Mouse (Mus musculus): Measurements from ENCODE around the gene Cdh11. TPM values are rescaled to one million over a fixed set of nuclear protein-coding genes. Genes with fewer than 3 reads are reported as not detected.

Cdh11 gene
- polyA plus RNA-seq (2014; fragmentation: Nextera tagmentation; extraction: Ambion mirVana): 50.4 and 61.1 TPM in 2 replicates

DNA sequence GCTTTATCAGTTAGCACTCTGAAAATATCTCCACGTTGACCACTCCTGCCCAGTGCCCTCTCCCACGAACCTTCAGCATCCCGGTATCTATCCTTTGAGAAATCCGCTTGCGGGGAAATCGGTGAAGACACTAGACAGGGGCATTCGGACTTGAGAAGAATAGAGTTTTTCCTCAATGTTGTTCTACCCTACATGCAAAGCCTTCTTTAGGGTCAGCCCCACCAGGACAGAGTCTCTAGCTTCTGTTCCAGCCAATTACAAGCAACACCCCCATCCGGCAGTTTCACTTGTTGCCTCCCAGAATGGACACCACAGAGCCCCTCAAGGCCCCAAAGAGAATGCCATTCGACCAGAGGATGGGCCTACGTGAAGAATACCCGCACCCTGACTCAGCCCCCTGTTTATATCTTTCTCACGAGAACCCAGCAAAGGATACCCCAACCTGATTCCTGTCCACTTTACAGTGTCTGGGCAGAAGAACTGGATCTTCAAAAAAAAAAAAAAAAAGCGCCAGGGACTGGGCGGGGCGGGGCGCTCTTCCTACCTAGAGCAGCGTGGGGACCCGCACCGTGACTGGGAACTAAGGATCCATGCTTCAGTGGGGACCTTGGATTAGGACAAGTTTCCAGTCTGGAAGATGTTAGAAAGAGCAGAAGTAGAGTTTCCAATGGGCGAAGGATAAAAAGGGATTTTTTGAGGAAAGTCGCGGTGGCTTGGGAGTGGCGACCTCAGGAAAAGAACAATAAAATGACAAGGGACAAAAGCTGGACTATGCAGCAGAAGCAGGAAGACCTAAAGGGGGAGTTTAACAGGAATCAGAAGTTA is at the start of gene Cdh11:
Gene Cdh11 (minus strand): TSS at position 51 of the 825 bp plus-strand sequence.
- no peak for DNase-seq (ENCODE audit: low spot score)
- peak within 1 kb of the TSS; percentile 85 for H3K4me2 ChIP-seq (replicated peaks)
- no peaks in the 10 kb centered on the region for H3K36me3 ChIP-seq (replicated peaks; ENCODE audit: control insufficient read depth, insufficient read depth)
- H3K9ac ChIP-seq: peak within 1 kb of the TSS; percentile 92
- peak within 1 kb of the TSS; percentile 93 for H3K27ac ChIP-seq
- peak within 1 kb of the TSS; percentile 82 for H3K4me3 ChIP-seq (replicated peaks; ENCODE audit: low read length)
- ATAC-seq (ENCODE audit: low FRiP score): no peak
- peaks cover 11% of the 10 kb centered on the region for H3K4me1 ChIP-seq (replicated peaks; ENCODE audit: control insufficient read depth, insufficient read depth, low read length)
- 2% methylated on average over 23 of the region's 23 CpGs for WGBS
- peaks cover 7% of the 10 kb centered on the region; the same call in 1 of the 2 replicates for H3K27me3 ChIP-seq (ENCODE audit: control insufficient read depth, insufficient read depth, low read length)
- H3K9me3 ChIP-seq (ENCODE audit: control insufficient read depth, low read length): no peaks in the 10 kb centered on the region

DNA sequence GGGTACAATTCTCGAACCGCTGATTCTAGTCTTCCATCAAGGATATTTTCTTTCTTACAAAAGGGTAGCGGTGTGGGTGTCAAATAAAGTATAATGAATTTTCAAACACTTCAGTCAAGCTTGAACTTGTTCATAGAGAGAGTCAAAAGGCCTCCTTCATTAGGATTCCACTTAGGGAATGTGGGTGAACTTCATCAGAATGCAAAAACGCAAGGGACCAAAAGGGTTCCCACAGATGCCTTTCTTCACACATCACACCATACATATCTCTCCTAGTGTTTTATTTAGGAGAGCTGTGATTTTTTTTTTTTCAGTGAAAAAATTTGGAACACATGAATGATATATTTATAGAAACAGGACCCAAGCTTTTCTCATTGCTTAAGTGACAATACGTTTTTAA is 28.5 kb upstream of the Cdh11 start:
- no peaks in the 10 kb centered on the region for H3K4me1 ChIP-seq (replicated peaks; ENCODE audit: control insufficient read depth, insufficient read depth, low read length)
- H3K36me3 ChIP-seq (replicated peaks; ENCODE audit: control insufficient read depth, insufficient read depth): no peaks in the 10 kb centered on the region
- H3K4me3 ChIP-seq (replicated peaks; ENCODE audit: low read length): no peak overlapping the region
- H3K27me3 ChIP-seq (ENCODE audit: control insufficient read depth, insufficient read depth, low read length): no peaks in the 10 kb centered on the region
- 40% methylated on average over 5 of the region's 5 CpGs for WGBS
- H3K4me2 ChIP-seq (replicated peaks): no peak overlapping the region
- no peak overlapping the region for H3K27ac ChIP-seq
- ATAC-seq (ENCODE audit: low FRiP score): no peak
- no peak overlapping the region for H3K9ac ChIP-seq
- H3K9me3 ChIP-seq (ENCODE audit: control insufficient read depth, low read length): no peaks in the 10 kb centered on the region
- DNase-seq (ENCODE audit: low spot score): no peak

DNA sequence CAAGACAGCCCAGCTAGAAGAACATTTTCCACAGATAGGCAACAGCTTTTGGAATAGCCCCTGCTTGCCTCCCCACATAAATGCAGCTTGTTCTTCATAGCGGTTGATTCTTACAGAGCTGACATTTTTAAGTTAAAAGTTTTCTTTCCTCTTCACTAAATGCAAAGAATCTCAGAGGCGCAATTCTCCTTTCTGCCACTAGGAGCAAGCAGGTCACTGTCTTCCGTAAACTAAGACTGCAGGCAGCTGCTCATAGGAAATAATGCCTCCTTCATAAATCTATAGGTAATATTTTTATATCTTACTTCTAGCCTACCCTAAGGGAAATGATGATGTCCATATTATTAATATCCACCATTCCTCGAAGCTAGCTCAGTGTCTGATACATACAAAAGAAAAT is 4.9 kb upstream of the Cdh11 start:
- H3K9me3 ChIP-seq (ENCODE audit: control insufficient read depth, low read length): no peaks in the 10 kb centered on the region
- no peak overlapping the region for H3K9ac ChIP-seq
- no peak overlapping the region for H3K4me3 ChIP-seq (replicated peaks; ENCODE audit: low read length)
- 21% methylated on average over 4 of the region's 4 CpGs for WGBS
- H3K4me1 ChIP-seq (replicated peaks; ENCODE audit: control insufficient read depth, insufficient read depth, low read length): peaks cover 11% of the 10 kb centered on the region
- H3K27me3 ChIP-seq (ENCODE audit: control insufficient read depth, insufficient read depth, low read length): peaks cover 7% of the 10 kb centered on the region; the same call in 1 of the 2 replicates
- DNase-seq (ENCODE audit: low spot score) (peak; percentile 80), ATAC-seq (ENCODE audit: low FRiP score) (no peak)
- no peak overlapping the region for H3K27ac ChIP-seq
- H3K36me3 ChIP-seq (replicated peaks; ENCODE audit: control insufficient read depth, insufficient read depth): no peaks in the 10 kb centered on the region
- no peak overlapping the region for H3K4me2 ChIP-seq (replicated peaks)

GRCm38 (mm10) chr8:102786467-102787360 is 1.3 kb upstream of the Cdh11 start:
- Histone ChIP-seq H3K27ac (no peak overlapping the region), H3K9me3 (ENCODE audit: control insufficient read depth, low read length) (no peaks in the 10 kb centered on the region), H3K4me1 (replicated peaks; ENCODE audit: control insufficient read depth, insufficient read depth, low read length) (peaks cover 11% of the 10 kb centered on the region), H3K36me3 (replicated peaks; ENCODE audit: control insufficient read depth, insufficient read depth) (no peaks in the 10 kb centered on the region), H3K27me3 (ENCODE audit: control insufficient read depth, insufficient read depth, low read length) (peaks cover 7% of the 10 kb centered on the region; the same call in 1 of the 2 replicates), H3K4me2 (replicated peaks) (peak overlapping the region; percentile 85), H3K4me3 (replicated peaks; ENCODE audit: low read length) (peak overlapping the region; percentile 82), H3K9ac (peak overlapping the region; percentile 92)
- no peak for ATAC-seq (ENCODE audit: low FRiP score)
- DNase-seq (ENCODE audit: low spot score): no peak
- 4% methylated on average over 31 of the region's 31 CpGs for WGBS

GRCm38 (mm10) chr8:102784835-102785455 is 497 bp downstream of the Cdh11 start:
- Histone ChIP-seq H3K9me3 (ENCODE audit: control insufficient read depth, low read length) (no peaks in the 10 kb centered on the region), H3K27me3 (ENCODE audit: control insufficient read depth, insufficient read depth, low read length) (peaks cover 7% of the 10 kb centered on the region; the same call in 1 of the 2 replicates), H3K4me2 (replicated peaks) (peak overlapping the region; percentile 85), H3K9ac (peak overlapping the region; percentile 92), H3K4me1 (replicated peaks; ENCODE audit: control insufficient read depth, insufficient read depth, low read length) (peaks cover 11% of the 10 kb centered on the region), H3K27ac (peak overlapping the region; percentile 93), H3K36me3 (replicated peaks; ENCODE audit: control insufficient read depth, insufficient read depth) (no peaks in the 10 kb centered on the region), H3K4me3 (replicated peaks; ENCODE audit: low read length) (peak overlapping the region; percentile 82)
- peak; percentile 82 for ATAC-seq (ENCODE audit: low FRiP score)
- peak; percentile 72 for DNase-seq (ENCODE audit: low spot score)
- under 1% methylated on average over 51 of the region's 55 CpGs for WGBS

DNA sequence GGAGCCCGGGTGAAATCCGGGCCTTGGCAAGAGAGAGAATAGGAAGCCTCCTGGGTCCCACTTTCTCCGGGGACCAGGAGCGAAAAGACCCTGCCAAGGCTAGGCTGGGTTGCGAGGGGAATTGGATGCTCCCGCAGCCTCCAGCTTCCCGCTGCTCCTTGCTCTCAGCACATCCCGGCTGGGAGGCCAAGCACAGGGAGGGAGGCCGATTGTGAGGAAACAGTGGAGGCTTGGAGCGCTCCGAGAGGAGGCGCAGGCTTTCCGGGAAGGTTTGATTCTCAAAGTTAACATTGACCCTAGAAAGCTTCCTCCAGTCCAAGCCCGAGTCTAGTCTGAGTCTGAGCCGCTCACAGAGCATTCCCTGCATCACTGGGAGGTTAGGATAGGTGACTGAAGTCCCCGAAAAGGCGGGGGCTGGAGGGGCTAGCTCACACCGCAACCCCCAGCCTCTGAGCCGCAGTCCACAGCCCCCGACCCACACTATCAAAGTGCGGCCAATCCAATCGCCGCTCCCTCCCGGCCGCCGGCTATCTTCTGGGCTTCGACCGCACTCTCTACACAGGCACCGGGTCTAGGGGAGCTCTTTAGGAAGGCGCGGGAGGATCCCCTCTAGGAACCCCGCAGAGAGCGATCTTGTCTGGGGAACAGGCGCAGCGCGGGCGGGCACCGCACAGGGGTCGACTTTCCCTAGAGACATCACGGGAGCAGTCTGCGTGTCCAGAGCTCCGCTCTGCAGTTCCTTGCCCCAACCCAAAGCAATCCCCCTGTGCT is 1.4 kb downstream of the Cdh11 start:
- no peaks in the 10 kb centered on the region for H3K9me3 ChIP-seq (ENCODE audit: control insufficient read depth, low read length)
- peak overlapping the region; percentile 93 for H3K27ac ChIP-seq
- DNase-seq (ENCODE audit: low spot score) (peak; percentile 64), ATAC-seq (ENCODE audit: low FRiP score) (peak; percentile 50)
- WGBS: under 1% methylated on average over 42 of the region's 42 CpGs
- H3K9ac ChIP-seq: peak overlapping the region; percentile 92
- H3K4me3 ChIP-seq (replicated peaks; ENCODE audit: low read length): peak overlapping the region; percentile 82
- H3K27me3 ChIP-seq (ENCODE audit: control insufficient read depth, insufficient read depth, low read length): peaks cover 7% of the 10 kb centered on the region; the same call in 1 of the 2 replicates
- no peaks in the 10 kb centered on the region for H3K36me3 ChIP-seq (replicated peaks; ENCODE audit: control insufficient read depth, insufficient read depth)
- peak overlapping the region; percentile 85 for H3K4me2 ChIP-seq (replicated peaks)
- peaks cover 13% of the 10 kb centered on the region for H3K4me1 ChIP-seq (replicated peaks; ENCODE audit: control insufficient read depth, insufficient read depth, low read length)

- WGBS: 5% methylated on average over 11 of the region's 11 CpGs
- H3K9ac ChIP-seq: peak overlapping the region; percentile 92
- ATAC-seq (ENCODE audit: low FRiP score) (no peak), DNase-seq (ENCODE audit: low spot score) (no peak)
- H3K27ac ChIP-seq: peak overlapping the region; percentile 93
- peak overlapping the region; percentile 82 for H3K4me3 ChIP-seq (replicated peaks; ENCODE audit: low read length)
- peak overlapping the region; percentile 85 for H3K4me2 ChIP-seq (replicated peaks)
- H3K27me3 ChIP-seq (ENCODE audit: control insufficient read depth, insufficient read depth, low read length): 0 out of 2 replicates have a peak, but pooled peaks cover 3% of the 10 kb centered on the region
- peaks cover 24% of the 10 kb centered on the region for H3K4me1 ChIP-seq (replicated peaks; ENCODE audit: control insufficient read depth, insufficient read depth, low read length)
- no peaks in the 10 kb centered on the region for H3K36me3 ChIP-seq (replicated peaks; ENCODE audit: control insufficient read depth, insufficient read depth)
- H3K9me3 ChIP-seq (ENCODE audit: control insufficient read depth, low read length): no peaks in the 10 kb centered on the region
Observed at GRCm38 (mm10) chr8:102782707-102783489, 2.5 kb downstream of the Cdh11 start.

GRCm38 (mm10) chr8:102780899-102781298 is 4.5 kb downstream of the Cdh11 start:
- peak overlapping the region; percentile 62 for H3K9ac ChIP-seq
- DNase-seq (ENCODE audit: low spot score): peak; percentile 96
- H3K36me3 ChIP-seq (replicated peaks; ENCODE audit: control insufficient read depth, insufficient read depth): peaks cover 4% of the 10 kb centered on the region; the same call in 1 of the 2 replicates
- peak overlapping the region; percentile 37 for H3K4me3 ChIP-seq (replicated peaks; ENCODE audit: low read length)
- H3K27ac ChIP-seq: peak overlapping the region; percentile 69; the same call in 1 of the 2 replicates
- H3K27me3 ChIP-seq (ENCODE audit: control insufficient read depth, insufficient read depth, low read length): 0 out of 2 replicates have a peak, but pooled peaks cover 3% of the 10 kb centered on the region
- H3K4me2 ChIP-seq (replicated peaks): peak overlapping the region; percentile 85
- ATAC-seq (ENCODE audit: low FRiP score): 0 out of 2 replicates have a peak, but pooled peaks have one; percentile 22
- no peaks in the 10 kb centered on the region for H3K9me3 ChIP-seq (ENCODE audit: control insufficient read depth, low read length)
- peaks cover 30% of the 10 kb centered on the region for H3K4me1 ChIP-seq (replicated peaks; ENCODE audit: control insufficient read depth, insufficient read depth, low read length)
- under 1% methylated on average over 12 of the region's 12 CpGs for WGBS
